Mouse (Mus musculus) kidney, postnatal 10 days (tissue): ENCODE results near the gene Rnase2b.
"Not testable (repeated sequence)": the region's sequence is repeated elsewhere in the genome, so short reads cannot be mapped to it uniquely, and the experiment has no call there.

ENCODE experiments used
- DNase-seq: peaks from one replicate; pipeline ENCODE4 v3.0.0; 2021; ENCODE audit warnings: mixed read lengths

Gene Rnase2b

DNA sequence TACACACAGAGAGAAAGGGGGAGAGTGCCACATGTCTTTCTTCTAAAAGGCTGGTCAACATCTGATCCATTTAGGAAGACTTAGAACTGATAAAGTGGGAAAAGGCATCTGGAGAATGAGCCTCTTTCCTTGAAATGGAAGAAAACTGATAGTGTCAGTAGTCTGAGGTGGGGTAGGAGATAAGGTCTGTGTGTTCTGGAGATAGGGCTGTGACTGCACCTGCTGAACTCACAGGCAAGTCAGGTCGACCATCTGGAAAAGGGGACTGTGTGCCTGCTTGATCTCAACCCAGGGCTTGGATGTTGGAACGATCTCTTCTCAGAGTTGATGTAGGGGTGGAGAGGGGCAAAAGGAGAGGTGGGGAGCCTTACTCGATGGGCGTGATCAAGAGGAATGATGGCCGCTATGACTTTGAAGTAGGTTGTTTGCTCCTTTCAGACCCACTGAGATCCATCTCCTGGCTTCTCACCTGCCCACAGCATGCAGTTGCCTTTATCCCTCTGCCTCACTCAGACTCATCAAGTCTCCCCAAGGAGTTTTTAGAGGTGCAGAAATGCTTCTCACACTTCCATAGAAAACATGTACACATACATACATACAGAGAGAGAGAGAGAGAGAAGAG, 9.7 kb upstream of the Rnase2b start:
- no peak for DNase-seq

- no peak for DNase-seq
Measured at GRCm38 (mm10) chr14:51156056-51156735, 5.9 kb upstream of the Rnase2b start.

DNA sequence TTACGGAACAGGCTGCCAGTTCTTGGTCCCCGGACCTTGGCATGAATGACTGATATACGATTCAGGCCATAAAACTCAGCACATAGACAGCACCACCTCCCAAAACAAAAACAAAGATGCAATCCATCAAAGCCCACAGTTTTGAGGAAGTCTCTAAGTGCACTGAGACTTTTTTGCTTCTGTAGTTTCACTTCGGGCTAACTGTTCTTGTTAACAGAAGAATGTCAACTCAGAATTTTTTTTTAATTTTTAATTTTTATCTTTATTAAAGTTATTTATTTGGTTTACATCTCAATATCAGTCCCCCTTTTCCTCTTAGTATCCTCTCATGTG, 5.4 kb upstream of the Rnase2b start:
- no peak for DNase-seq

DNA sequence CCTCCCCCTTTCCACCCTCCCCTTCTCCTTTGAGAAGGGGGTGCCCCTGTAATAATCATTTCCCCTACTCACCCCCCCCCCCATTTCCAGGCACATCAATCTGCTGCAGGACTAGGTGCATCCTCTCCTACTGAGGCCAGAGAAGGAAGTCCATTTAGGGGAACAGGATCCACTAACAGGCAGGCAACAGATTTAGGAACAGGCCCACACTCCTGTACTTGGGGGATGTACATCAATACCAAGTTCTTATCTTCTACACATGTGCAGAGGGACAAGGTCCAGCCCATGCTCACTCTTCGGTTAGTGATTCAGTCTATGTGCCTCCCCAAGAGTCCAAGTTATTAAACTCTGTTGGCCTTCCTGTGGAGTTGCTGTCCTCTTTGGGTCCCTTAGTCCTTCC, 5.0 kb upstream of the Rnase2b start:
- no peak for DNase-seq

GRCm38 (mm10) chr14:51163323-51163722, 1.3 kb downstream of the Rnase2b start:
- not testable (repeated sequence) for DNase-seq

DNA sequence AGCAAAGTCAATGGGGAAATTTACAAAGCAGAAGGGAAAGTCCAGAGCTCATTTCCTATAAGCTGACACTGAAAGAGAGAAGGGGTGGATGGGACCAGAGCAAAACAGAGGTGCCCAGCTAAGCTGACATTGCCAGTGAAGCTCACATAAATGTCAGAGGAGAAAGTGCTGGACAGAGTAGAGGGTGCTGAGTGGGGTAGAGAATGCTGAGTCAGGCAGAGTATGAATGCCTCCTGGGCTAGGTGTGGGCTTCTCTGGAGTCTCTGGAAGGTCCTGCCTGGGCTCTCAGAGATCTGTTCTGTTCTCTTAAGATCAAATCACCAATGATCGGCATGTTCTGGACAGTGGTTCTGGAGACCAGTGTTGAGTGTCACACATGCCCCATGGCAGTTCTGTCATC, 3.4 kb downstream of the Rnase2b start:
- DNase-seq, result no peak

GRCm38 (mm10) chr14:51166068-51166467, 4.0 kb downstream of the Rnase2b start:
- DNase-seq, result no peak

- DNase-seq, result peak; percentile 57
Measured at GRCm38 (mm10) chr14:51172095-51172865, 10.2 kb downstream of the Rnase2b start.

- not testable (repeated sequence) for DNase-seq
Measured at GRCm38 (mm10) chr14:51172947-51173346, 10.9 kb downstream of the Rnase2b start.

- peak; percentile 15 for DNase-seq
Measured at GRCm38 (mm10) chr14:51173843-51174242, 11.8 kb downstream of the Rnase2b start.

DNA sequence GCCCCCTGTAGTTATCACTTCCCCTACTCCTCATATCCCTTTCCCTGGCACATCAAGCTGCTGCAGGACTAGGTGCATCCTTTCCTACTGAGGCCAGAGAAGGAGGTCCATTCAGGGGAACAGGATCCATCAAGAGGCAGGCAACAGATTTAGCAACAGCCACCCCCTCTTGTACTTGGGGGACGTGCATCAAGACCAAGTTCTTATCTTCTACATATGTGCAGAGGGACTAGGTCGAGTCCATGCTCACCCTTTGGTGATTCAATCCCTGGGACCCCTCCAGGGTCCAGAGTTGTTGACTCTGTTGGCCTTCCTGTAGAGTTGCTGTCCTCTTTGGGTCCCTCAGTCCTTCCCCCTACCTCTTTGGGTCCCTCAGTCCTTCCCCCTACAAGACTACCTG, 19.0 kb downstream of the Rnase2b start:
- not testable (repeated sequence) for DNase-seq

DNA sequence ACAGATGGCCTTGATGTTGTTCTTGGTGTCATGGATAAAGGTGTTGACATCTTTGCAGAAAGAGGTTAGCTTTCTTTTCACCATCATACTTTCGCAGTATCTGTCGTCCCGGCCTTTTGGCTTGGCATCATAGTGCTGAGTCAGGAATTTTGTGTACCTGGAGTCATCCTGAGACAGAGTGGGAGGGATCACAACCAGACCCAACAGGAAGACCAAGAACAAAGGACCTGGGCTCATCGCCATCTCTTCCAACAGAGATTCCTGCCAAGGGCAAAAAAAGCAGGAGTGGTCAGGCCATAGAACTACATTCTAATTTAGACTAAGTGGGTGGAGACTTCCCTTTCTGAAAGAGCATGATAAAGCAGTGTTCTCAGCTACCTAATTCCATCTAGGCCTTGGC, 33.6 kb downstream of the Rnase2b start:
- DNase-seq, result peak; percentile 37

GRCm38 (mm10) chr14:51199098-51200023, 37.3 kb downstream of the Rnase2b start, which contains the start of gene Ang2:
Gene Ang2, minus strand, starts transcription at chr14:51199148.
- DNase-seq, result no peak

- DNase-seq, result no peak
Measured at GRCm38 (mm10) chr14:51200054-51200453, 38.0 kb downstream of the Rnase2b start.

GRCm38 (mm10) chr14:51200466-51200865, 38.4 kb downstream of the Rnase2b start:
- DNase-seq, result no peak

GRCm38 (mm10) chr14:51203115-51203514, 41.1 kb downstream of the Rnase2b start, which contains the start of gene Ear14:
Gene Ear14, plus strand, starts transcription at chr14:51203391.
- DNase-seq, result no peak
